Mouse (Mus musculus) hindbrain, embryonic 11.5 days (tissue): Measurements from ENCODE around the gene Fam207a. TPM values are rescaled to one million over a fixed set of nuclear protein-coding genes. Genes with fewer than 3 reads are reported as not detected.

Experiments used
- ATAC-seq: fragments of 200-750 bp; cut with Nextera tagmentation; 2 replicates; pipeline ENCODE4 v1.8.0; 2017; ENCODE audit warnings: mild to moderate bottlenecking, moderate TSS enrichment, moderate library complexity; ENCODE audit not compliant: low FRiP score
- DNase-seq: peaks from one replicate; pipeline ENCODE4 v3.0.0-alpha.2; 2015; ENCODE audit warnings: low spot score
- H3K27ac ChIP-seq: fragments of 300-500 bp; sonication (generic); 2 replicates; pipeline ENCODE4 v1.5.1; 2014; ENCODE audit warnings: mild to moderate bottlenecking, low read depth, low read length
- H3K27me3 ChIP-seq: fragments of 300-500 bp; sonication (generic); 2 replicates; pipeline ENCODE4 v1.6.1; 2014; ENCODE audit warnings: mild to moderate bottlenecking, low read length, moderate library complexity, mixed read lengths; ENCODE audit not compliant: control insufficient read depth, insufficient read depth
- H3K36me3 ChIP-seq: fragments of 300-500 bp; sonication (generic); 2 replicates; pipeline ENCODE4 v1.6.1; 2014; ENCODE audit warnings: mild to moderate bottlenecking, low read length, moderate library complexity, mixed read lengths; ENCODE audit not compliant: control insufficient read depth, insufficient read depth
- H3K4me1 ChIP-seq: fragments of 300-500 bp; sonication (generic); replicated peaks from 2 replicates; pipeline ENCODE4 v1.6.1; 2014; ENCODE audit warnings: low read length, mixed read lengths; ENCODE audit not compliant: control insufficient read depth, insufficient read depth
- H3K4me2 ChIP-seq: fragments of 300-500 bp; sonication (generic); replicated peaks from 2 replicates; pipeline ENCODE4 v1.6.1; 2014; ENCODE audit warnings: mild to moderate bottlenecking, low read depth, low read length
- H3K4me3 ChIP-seq: fragments of 300-500 bp; sonication (generic); 2 replicates; pipeline ENCODE4 v1.5.1; 2014; ENCODE audit warnings: low read depth, low read length
- H3K9ac ChIP-seq: fragments of 300-500 bp; sonication (generic); 2 replicates; pipeline ENCODE4 v1.6.1; 2014; ENCODE audit warnings: low read depth, low read length
- H3K9me3 ChIP-seq: fragments of 300-500 bp; sonication (generic); 2 replicates; pipeline ENCODE4 v1.6.1; 2016; ENCODE audit warnings: low read length; ENCODE audit not compliant: control insufficient read depth
- WGBS: fragments of 180-500 bp; shearing (Covaris S2); extraction: QIAGEN DNeasy Blood & Tissue Kit; methylation state at CpG from one replicate; pipeline ENCODE4 v1.1.7; 2014; 5-methylcytosine and 5-hydroxymethylcytosine counted together
- polyA plus RNA-seq: library from polyadenylated mRNA; unstranded; fragments of >200 nt; fragmentation: Nextera tagmentation; extraction: Ambion mirVana; gene quantifications from 2 replicates; pipeline ENCODE4 v1.2.1, GENCODE M21; 2014

Fam207a gene
- polyA plus RNA-seq, 1 experiment from 2014 or later = 34.6 TPM

GRCm38 (mm10) chr10:77498254-77498653, 17.3 kb downstream of the Fam207a start:
- Histone ChIP-seq H3K27me3 (no peaks in the 10 kb centered on the region), H3K4me2 (no peak overlapping the region), H3K27ac (no peak overlapping the region), H3K9me3 (no peaks in the 10 kb centered on the region), H3K9ac (no peak overlapping the region), H3K36me3 (peaks cover 7% of the 10 kb centered on the region), H3K4me1 (no peaks in the 10 kb centered on the region), H3K4me3 (no peak overlapping the region)
- no peak for ATAC-seq
- 90% methylated on average over 6 of the region's 6 CpGs for WGBS
- DNase-seq = no peak

DNA sequence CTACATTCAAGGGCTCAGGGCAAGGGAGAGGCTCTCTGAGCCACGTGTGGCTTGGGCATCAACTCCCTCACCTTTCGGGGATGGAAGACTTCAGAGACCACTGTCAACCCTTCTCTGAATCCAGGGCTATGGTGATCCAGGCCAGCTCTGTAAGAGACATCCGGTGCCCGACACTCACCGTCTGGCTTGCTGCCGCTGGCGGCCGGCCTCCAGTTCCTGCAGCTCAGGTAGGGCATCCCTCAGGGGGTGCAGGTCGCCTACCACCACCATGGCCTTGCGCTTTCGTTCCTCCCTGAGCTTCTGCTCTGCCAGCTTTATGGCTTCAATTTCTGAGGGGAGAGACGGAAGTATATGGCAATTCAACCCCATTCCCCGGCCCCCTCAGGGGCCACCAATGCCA, 18.4 kb downstream of the Fam207a start:
- ATAC-seq (no peak), DNase-seq (no peak)
- Histone ChIP-seq H3K27me3 (no peaks in the 10 kb centered on the region), H3K9me3 (no peaks in the 10 kb centered on the region), H3K4me3 (no peak overlapping the region), H3K4me2 (no peak overlapping the region), H3K4me1 (no peaks in the 10 kb centered on the region), H3K36me3 (peaks cover 6% of the 10 kb centered on the region), H3K27ac (no peak overlapping the region), H3K9ac (no peak overlapping the region)
- WGBS = 89% methylated on average over 13 of the region's 13 CpGs

- H3K36me3 ChIP-seq = peaks cover 4% of the 10 kb centered on the region; the same call in 1 of the 2 replicates
- H3K27me3 ChIP-seq = no peaks in the 10 kb centered on the region
- 96% methylated on average over 3 of the region's 3 CpGs for WGBS
- H3K4me2 ChIP-seq = no peak overlapping the region
- no peaks in the 10 kb centered on the region for H3K9me3 ChIP-seq
- DNase-seq = no peak
- no peaks in the 10 kb centered on the region for H3K4me1 ChIP-seq
- no peak overlapping the region for H3K9ac ChIP-seq
- no peak for ATAC-seq
- no peak overlapping the region for H3K4me3 ChIP-seq
- H3K27ac ChIP-seq = no peak overlapping the region
Measured at GRCm38 (mm10) chr10:77492885-77493284, 22.7 kb downstream of the Fam207a start.

DNA sequence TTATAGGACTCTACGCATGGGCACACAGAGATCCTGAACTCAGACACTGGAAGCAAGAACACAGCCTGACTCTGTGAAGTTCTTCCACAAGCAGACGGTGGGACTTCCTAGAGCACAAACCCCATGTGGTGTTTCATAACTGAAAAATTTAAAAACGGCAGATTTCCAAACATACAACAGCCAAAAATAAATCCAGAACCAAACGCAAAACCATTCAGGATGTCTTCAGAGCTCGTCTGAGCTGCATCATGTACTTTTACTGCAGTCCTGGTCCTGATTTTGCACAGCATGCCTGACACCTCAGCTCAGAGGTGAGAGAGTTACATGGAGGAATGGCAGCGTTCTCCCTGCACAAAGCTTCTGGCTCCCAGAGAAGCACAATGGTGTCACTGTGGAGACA, 24.0 kb downstream of the Fam207a start:
- H3K4me1 ChIP-seq = no peaks in the 10 kb centered on the region
- H3K36me3 ChIP-seq = peaks cover 9% of the 10 kb centered on the region; the same call in 1 of the 2 replicates
- no peaks in the 10 kb centered on the region for H3K27me3 ChIP-seq
- no peak for ATAC-seq
- no peak for DNase-seq
- H3K27ac ChIP-seq = no peak overlapping the region
- H3K4me3 ChIP-seq = no peak overlapping the region
- WGBS = 94% methylated on average over 6 of the region's 6 CpGs
- H3K4me2 ChIP-seq = no peak overlapping the region
- no peaks in the 10 kb centered on the region for H3K9me3 ChIP-seq
- no peak overlapping the region for H3K9ac ChIP-seq

- no peak overlapping the region for H3K4me3 ChIP-seq
- WGBS = 95% methylated on average over 7 of the region's 7 CpGs
- H3K9ac ChIP-seq = no peak overlapping the region
- no peak overlapping the region for H3K4me2 ChIP-seq
- no peak overlapping the region for H3K27ac ChIP-seq
- ATAC-seq (no peak), DNase-seq (no peak)
- no peaks in the 10 kb centered on the region for H3K9me3 ChIP-seq
- H3K4me1 ChIP-seq = no peaks in the 10 kb centered on the region
- peaks cover 9% of the 10 kb centered on the region; the same call in 1 of the 2 replicates for H3K36me3 ChIP-seq
- H3K27me3 ChIP-seq = no peaks in the 10 kb centered on the region
Measured at GRCm38 (mm10) chr10:77488168-77488567, 27.4 kb downstream of the Fam207a start.

- no peaks in the 10 kb centered on the region for H3K9me3 ChIP-seq
- ATAC-seq (no peak), DNase-seq (no peak)
- H3K4me1 ChIP-seq = no peaks in the 10 kb centered on the region
- no peaks in the 10 kb centered on the region for H3K27me3 ChIP-seq
- H3K27ac ChIP-seq = no peak overlapping the region
- H3K36me3 ChIP-seq = peaks cover 9% of the 10 kb centered on the region; the same call in 1 of the 2 replicates
- no peak overlapping the region for H3K4me2 ChIP-seq
- H3K4me3 ChIP-seq = no peak overlapping the region
- 80% methylated on average over 3 of the region's 3 CpGs for whole genome bisulfite sequencing
- H3K9ac ChIP-seq = no peak overlapping the region
Measured at GRCm38 (mm10) chr10:77485786-77486185, 29.8 kb downstream of the Fam207a start.

- Histone ChIP-seq H3K27me3 (no peaks in the 10 kb centered on the region), H3K4me2 (no peak overlapping the region), H3K9me3 (no peaks in the 10 kb centered on the region), H3K9ac (no peak overlapping the region), H3K27ac (no peak overlapping the region), H3K36me3 (peaks cover 9% of the 10 kb centered on the region; the same call in 1 of the 2 replicates), H3K4me3 (no peak overlapping the region), H3K4me1 (no peaks in the 10 kb centered on the region)
- peak; percentile 5 for DNase-seq
- no peak for ATAC-seq
- 69% methylated on average over 18 of the region's 18 CpGs for WGBS
Measured at GRCm38 (mm10) chr10:77484205-77484935, 31.2 kb downstream of the Fam207a start.

GRCm38 (mm10) chr10:77481814-77482213, 33.8 kb downstream of the Fam207a start:
- Histone ChIP-seq H3K4me3 (no peak overlapping the region), H3K36me3 (no peaks in the 10 kb centered on the region), H3K9ac (no peak overlapping the region), H3K27ac (no peak overlapping the region), H3K27me3 (no peaks in the 10 kb centered on the region), H3K4me2 (no peak overlapping the region), H3K9me3 (no peaks in the 10 kb centered on the region), H3K4me1 (no peaks in the 10 kb centered on the region)
- DNase-seq (no peak), ATAC-seq (no peak)

GRCm38 (mm10) chr10:77479972-77480371, 35.6 kb downstream of the Fam207a start:
- no peaks in the 10 kb centered on the region for H3K27me3 ChIP-seq
- no peak overlapping the region for H3K9ac ChIP-seq
- ATAC-seq (no peak), DNase-seq (no peak)
- H3K27ac ChIP-seq = no peak overlapping the region
- H3K36me3 ChIP-seq = no peaks in the 10 kb centered on the region
- H3K4me2 ChIP-seq = no peak overlapping the region
- WGBS = 64% methylated on average over 1 of the region's 1 CpGs
- no peak overlapping the region for H3K4me3 ChIP-seq
- no peaks in the 10 kb centered on the region for H3K4me1 ChIP-seq
- H3K9me3 ChIP-seq = no peaks in the 10 kb centered on the region
